Mouse (Mus musculus): Measurements from ENCODE around the gene Arhgap33. TPM values are rescaled to one million over a fixed set of nuclear protein-coding genes. Genes with fewer than 3 reads are reported as not detected.

Arhgap33 gene
- polyA plus RNA-seq, 1 experiment from 2014 or later: 88.6 TPM

GRCm38 (mm10) chr7:30562526-30563116 lies 27.8 kb upstream of the Arhgap33 start:
- Histone ChIP-seq H3K27me3 (no peaks in the 10 kb centered on the region), H3K4me1 (peaks cover 25% of the 10 kb centered on the region), H3K36me3 (peaks cover 33% of the 10 kb centered on the region), H3K9me3 (replicated peaks) (no peaks in the 10 kb centered on the region), H3K27ac (peak overlapping the region; percentile 66), H3K9ac (peak overlapping the region; percentile 67), H3K4me3 (peak overlapping the region; percentile 76), H3K4me2 (replicated peaks) (peak overlapping the region; percentile 82)
- WGBS: 3% methylated on average over 27 of the region's 27 CpGs
- ATAC-seq (ENCODE audit: low FRiP score): 0 out of 2 replicates have a peak, but pooled peaks have one; percentile 14

DNA sequence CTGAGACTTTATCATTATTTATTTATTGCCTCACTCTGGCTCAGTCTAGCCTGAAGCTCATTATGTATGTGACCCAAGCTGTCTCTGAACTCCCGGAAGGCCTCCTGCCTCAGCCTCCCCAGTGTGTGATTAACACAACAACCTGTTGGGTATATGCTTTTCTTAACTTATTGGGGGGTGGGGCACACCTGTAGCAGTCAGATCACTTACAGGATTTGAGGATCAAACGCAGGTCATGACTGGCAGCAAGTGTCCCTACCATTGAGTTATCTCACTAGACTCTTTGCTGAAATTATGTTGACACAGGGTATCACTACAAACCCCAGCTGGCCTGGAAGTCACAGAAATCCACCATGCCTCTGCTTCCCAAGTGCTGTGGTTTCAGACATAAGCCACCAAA lies 25.4 kb upstream of the Arhgap33 start:
- Histone ChIP-seq H3K36me3 (peaks cover 33% of the 10 kb centered on the region), H3K4me2 (replicated peaks) (no peak overlapping the region), H3K9me3 (replicated peaks) (no peaks in the 10 kb centered on the region), H3K4me3 (no peak overlapping the region), H3K9ac (no peak overlapping the region), H3K4me1 (peaks cover 25% of the 10 kb centered on the region), H3K27me3 (no peaks in the 10 kb centered on the region), H3K27ac (no peak overlapping the region)
- WGBS: 78% methylated on average over 2 of the region's 2 CpGs
- no peak for ATAC-seq (ENCODE audit: low FRiP score)

GRCm38 (mm10) chr7:30559443-30559954 lies 24.6 kb upstream of the Arhgap33 start, which contains the start of gene Lin37:
Gene Lin37 (minus strand): TSS chr7:30559838.
- H3K4me3 ChIP-seq: peak within 1 kb of the TSS; percentile 63
- H3K27ac ChIP-seq: no peak within 1 kb of the TSS
- H3K4me1 ChIP-seq: peaks cover 25% of the 10 kb centered on the region
- H3K9ac ChIP-seq: peak within 1 kb of the TSS; percentile 81
- H3K27me3 ChIP-seq: no peaks in the 10 kb centered on the region
- under 1% methylated on average over 20 of the region's 20 CpGs for WGBS
- peak; percentile 87 for ATAC-seq (ENCODE audit: low FRiP score)
- H3K4me2 ChIP-seq (replicated peaks): peak within 1 kb of the TSS; percentile 94
- no peaks in the 10 kb centered on the region for H3K9me3 ChIP-seq (replicated peaks)
- H3K36me3 ChIP-seq: peaks cover 34% of the 10 kb centered on the region

GRCm38 (mm10) chr7:30558656-30559442 lies 24.0 kb upstream of the Arhgap33 start:
- H3K36me3 ChIP-seq: peaks cover 36% of the 10 kb centered on the region
- H3K9ac ChIP-seq: peak overlapping the region; percentile 81
- peaks cover 22% of the 10 kb centered on the region for H3K4me1 ChIP-seq
- ATAC-seq (ENCODE audit: low FRiP score): no peak
- H3K4me2 ChIP-seq (replicated peaks): peak overlapping the region; percentile 94
- H3K9me3 ChIP-seq (replicated peaks): no peaks in the 10 kb centered on the region
- H3K27me3 ChIP-seq: 0 out of 2 replicates have a peak, but pooled peaks cover 2% of the 10 kb centered on the region
- WGBS: 18% methylated on average over 12 of the region's 12 CpGs
- H3K27ac ChIP-seq: no peak overlapping the region
- peak overlapping the region; percentile 63 for H3K4me3 ChIP-seq

DNA sequence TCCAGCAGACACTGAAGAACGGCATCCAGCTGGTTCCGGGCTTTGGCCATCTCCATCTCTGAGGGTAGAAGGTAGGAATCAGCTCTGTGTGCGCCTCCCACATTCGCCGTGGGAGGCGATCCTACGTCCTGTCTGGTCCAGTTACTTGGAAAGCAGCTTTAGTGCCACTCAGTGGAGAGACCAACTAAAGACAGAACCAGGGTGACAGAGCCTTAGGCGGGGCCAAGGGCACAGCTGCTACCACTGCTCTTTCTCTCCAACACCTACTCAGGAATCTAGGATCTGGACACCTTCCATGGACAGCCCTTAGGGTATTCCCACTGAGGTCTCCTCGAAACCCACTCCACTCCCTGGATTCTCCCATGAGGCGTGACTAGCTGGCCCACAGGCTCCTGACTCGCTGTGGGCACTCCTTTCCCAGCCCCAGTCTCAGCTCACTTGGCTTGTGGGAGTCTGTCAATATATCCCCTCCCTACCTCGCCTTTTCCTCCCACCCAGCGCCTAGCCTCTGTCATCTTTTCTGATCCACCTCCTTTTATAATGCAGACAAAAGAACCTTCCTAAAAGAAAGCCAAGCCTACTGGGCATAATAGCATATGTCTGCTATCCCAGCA lies 23.1 kb upstream of the Arhgap33 start:
- peak overlapping the region; percentile 94 for H3K4me2 ChIP-seq (replicated peaks)
- 0 out of 2 replicates have a peak overlapping the region, but pooled peaks have one; percentile 81 for H3K9ac ChIP-seq
- ATAC-seq (ENCODE audit: low FRiP score): no peak

GRCm38 (mm10) chr7:30556894-30557536 lies 22.2 kb upstream of the Arhgap33 start:
- WGBS: 90% methylated on average over 18 of the region's 18 CpGs
- no peak for ATAC-seq (ENCODE audit: low FRiP score)
- Histone ChIP-seq H3K9ac (no peak overlapping the region), H3K4me3 (no peak overlapping the region), H3K9me3 (replicated peaks) (no peaks in the 10 kb centered on the region), H3K4me1 (peaks cover 28% of the 10 kb centered on the region), H3K27me3 (0 out of 2 replicates have a peak, but pooled peaks cover 3% of the 10 kb centered on the region), H3K4me2 (replicated peaks) (no peak overlapping the region), H3K27ac (no peak overlapping the region), H3K36me3 (peaks cover 36% of the 10 kb centered on the region)

More for the DNA sequence above, 23.1 kb upstream of the Arhgap33 start:
- H3K27ac ChIP-seq: no peak overlapping the region
- H3K4me3 ChIP-seq: peak overlapping the region; percentile 63
- H3K27me3 ChIP-seq: 0 out of 2 replicates have a peak, but pooled peaks cover 3% of the 10 kb centered on the region
- H3K36me3 ChIP-seq: peaks cover 36% of the 10 kb centered on the region
- no peaks in the 10 kb centered on the region for H3K9me3 ChIP-seq (replicated peaks)
- H3K4me1 ChIP-seq: peaks cover 27% of the 10 kb centered on the region
- WGBS: 87% methylated on average over 13 of the region's 13 CpGs

DNA sequence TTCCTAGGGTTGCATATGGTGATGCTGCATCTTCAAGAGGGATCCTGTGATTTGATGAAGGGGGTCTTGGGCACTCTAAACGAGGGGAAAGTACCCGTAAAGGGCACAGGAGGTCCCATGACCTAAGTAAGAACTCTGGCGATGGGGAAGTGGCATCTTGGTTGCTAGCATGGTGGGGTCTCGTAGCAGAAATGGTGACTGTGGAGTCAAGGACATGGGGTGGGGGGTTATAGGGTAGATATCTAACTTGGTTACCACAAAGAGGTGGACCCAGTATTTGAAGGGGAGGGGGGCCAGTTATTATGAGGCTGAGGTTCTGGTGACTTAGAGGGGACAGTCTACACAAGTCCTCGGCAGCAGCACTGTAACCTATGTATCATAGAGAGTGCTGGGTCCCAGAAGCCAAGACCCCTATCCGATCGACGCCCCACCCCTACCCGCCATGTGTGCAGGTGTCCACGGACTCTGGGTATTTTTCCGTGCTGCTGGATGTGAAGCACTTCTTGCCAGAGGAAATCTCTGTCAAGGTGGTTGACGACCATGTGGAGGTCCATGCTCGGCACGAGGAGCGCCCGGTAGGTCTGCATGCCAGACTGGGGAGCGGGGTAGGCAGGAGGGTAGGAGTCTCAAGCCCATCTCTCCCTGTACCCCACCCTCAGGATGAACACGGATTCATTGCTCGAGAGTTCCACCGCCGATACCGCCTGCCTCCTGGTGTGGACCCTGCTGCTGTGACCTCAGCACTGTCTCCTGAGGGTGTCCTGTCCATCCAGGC lies 19.1 kb upstream of the Arhgap33 start:
- H3K4me1 ChIP-seq: peaks cover 26% of the 10 kb centered on the region
- peak overlapping the region; percentile 75; the same call in 1 of the 2 replicates for H3K9ac ChIP-seq
- H3K4me3 ChIP-seq: 0 out of 2 replicates have a peak overlapping the region, but pooled peaks have one; percentile 61
- no peak for ATAC-seq (ENCODE audit: low FRiP score)
- H3K36me3 ChIP-seq: peaks cover 38% of the 10 kb centered on the region
- H3K27ac ChIP-seq: no peak overlapping the region
- H3K27me3 ChIP-seq: 0 out of 2 replicates have a peak, but pooled peaks cover 3% of the 10 kb centered on the region
- no peaks in the 10 kb centered on the region for H3K9me3 ChIP-seq (replicated peaks)
- WGBS: 86% methylated on average over 22 of the region's 22 CpGs
- peak overlapping the region; percentile 87 for H3K4me2 ChIP-seq (replicated peaks)

DNA sequence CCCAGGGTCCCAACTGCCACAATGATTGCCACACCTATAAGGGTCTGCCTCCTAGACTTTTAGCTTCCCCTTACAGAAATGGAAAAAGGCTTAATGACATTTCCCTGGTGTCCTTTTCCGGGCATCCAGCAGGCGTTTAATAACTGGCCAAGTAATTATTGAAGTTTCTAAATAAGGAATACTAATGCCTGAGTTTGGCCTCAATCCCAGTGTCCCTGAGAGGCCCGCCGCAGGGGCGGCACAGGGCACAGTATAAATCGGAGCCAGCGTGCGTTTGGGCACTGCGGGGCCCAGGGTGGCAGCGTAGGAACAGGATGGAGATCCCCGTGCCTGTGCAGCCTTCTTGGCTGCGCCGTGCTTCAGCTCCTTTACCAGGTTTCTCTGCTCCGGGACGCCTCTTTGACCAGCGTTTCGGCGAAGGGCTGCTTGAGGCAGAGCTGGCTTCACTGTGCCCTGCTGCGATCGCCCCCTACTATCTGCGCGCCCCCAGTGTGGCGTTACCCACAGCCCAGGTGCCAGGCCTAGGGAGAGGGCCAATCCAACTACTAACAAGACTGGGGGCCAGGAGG lies 18.2 kb upstream of the Arhgap33 start:
- peak overlapping the region; percentile 61 for H3K4me3 ChIP-seq
- no peak for ATAC-seq (ENCODE audit: low FRiP score)
- H3K4me1 ChIP-seq: peaks cover 17% of the 10 kb centered on the region
- WGBS: 7% methylated on average over 23 of the region's 23 CpGs
- no peaks in the 10 kb centered on the region for H3K9me3 ChIP-seq (replicated peaks)
- peak overlapping the region; percentile 75 for H3K9ac ChIP-seq
- H3K27ac ChIP-seq: peak overlapping the region; percentile 91
- 0 out of 2 replicates have a peak, but pooled peaks cover 3% of the 10 kb centered on the region for H3K27me3 ChIP-seq
- H3K4me2 ChIP-seq (replicated peaks): peak overlapping the region; percentile 87
- H3K36me3 ChIP-seq: peaks cover 43% of the 10 kb centered on the region

GRCm38 (mm10) chr7:30552102-30553020 lies 17.5 kb upstream of the Arhgap33 start, which contains the start of the genes Hspb6 and Proser3:
Gene Hspb6 (plus strand): TSS chr7:30552178.
Gene Proser3 (minus strand): TSS chr7:30552299.
- Histone ChIP-seq H3K4me3 (peak within 1 kb of the TSS; percentile 61), H3K27me3 (0 out of 2 replicates have a peak, but pooled peaks cover 3% of the 10 kb centered on the region), H3K27ac (peak within 1 kb of the TSS; percentile 91), H3K36me3 (peaks cover 38% of the 10 kb centered on the region), H3K9me3 (replicated peaks) (no peaks in the 10 kb centered on the region), H3K4me1 (peaks cover 14% of the 10 kb centered on the region), H3K4me2 (replicated peaks) (peak within 1 kb of the TSS; percentile 87), H3K9ac (peak within 1 kb of the TSS; percentile 75)
- ATAC-seq (ENCODE audit: low FRiP score): peak; percentile 95
- 1% methylated on average over 44 of the region's 44 CpGs for WGBS

All from hindbrain, embryonic 12.5 days (tissue).